Mouse (Mus musculus): ENCODE results near the gene Catsper3. TPM values are rescaled to one million over a fixed set of nuclear protein-coding genes. Genes with fewer than 3 reads are reported as not detected.

Gene Catsper3
- polyA plus RNA-seq, 1 experiment from 2014 or later: not detected

Other genes starting within 250 kb of the Catsper3 start
- gene Ddx41, start 247.9 kb upstream of the Catsper3 start, polyA plus RNA-seq (2015; fragmentation: Nextera tagmentation; extraction: Ambion mirVana): 20.9 and 22.0 TPM in 2 replicates
- gene Fam193b, start 213.4 kb upstream of the Catsper3 start, polyA plus RNA-seq (2015; fragmentation: Nextera tagmentation; extraction: Ambion mirVana): 8.4 and 8.7 TPM in 2 replicates
- gene Tmed9, start 210.8 kb upstream of the Catsper3 start, polyA plus RNA-seq (2015; fragmentation: Nextera tagmentation; extraction: Ambion mirVana): 55.7 and 63.6 TPM in 2 replicates
- gene B4galt7, start 184.7 kb upstream of the Catsper3 start, polyA plus RNA-seq (2015; fragmentation: Nextera tagmentation; extraction: Ambion mirVana): 5.7 and 6.5 TPM in 2 replicates
- 13.0 and 13.3 TPM in 2 replicates for gene Caml, start 161.6 kb upstream of the Catsper3 start, polyA plus RNA-seq (2015; fragmentation: Nextera tagmentation; extraction: Ambion mirVana)
- gene Ddx46, start 149.5 kb upstream of the Catsper3 start, polyA plus RNA-seq (2015; fragmentation: Nextera tagmentation; extraction: Ambion mirVana): 14.3 TPM in 2 replicates
- 10.8 and 11.2 TPM in 2 replicates for gene B230219D22Rik, start 91.4 kb upstream of the Catsper3 start, polyA plus RNA-seq (2015; fragmentation: Nextera tagmentation; extraction: Ambion mirVana)
- 30.3 and 31.2 TPM in 2 replicates for gene Txndc15, start 69.9 kb upstream of the Catsper3 start, polyA plus RNA-seq (2015; fragmentation: Nextera tagmentation; extraction: Ambion mirVana)
- gene Pcbd2, start 57.2 kb upstream of the Catsper3 start, polyA plus RNA-seq (2015; fragmentation: Nextera tagmentation; extraction: Ambion mirVana): 30.6 and 32.5 TPM in 2 replicates
- 0.07 TPM in 1 of 2 replicates, not detected in the other for gene Pitx1, start 51.6 kb downstream of the Catsper3 start, polyA plus RNA-seq (2015; fragmentation: Nextera tagmentation; extraction: Ambion mirVana)